Mouse (Mus musculus) cortical plate, adult 2 months (tissue): ENCODE data around the gene Rnf214. TPM values are rescaled to one million over a fixed set of nuclear protein-coding genes. Genes with fewer than 3 reads are reported as not detected.

Source experiments
- H3K27ac ChIP-seq: fragments of 200-500 bp; 2 replicates; pipeline ENCODE4 v1.5.1; 2012; ENCODE audit warnings: low read length, control low read depth, inconsistent platforms; ENCODE audit not compliant: insufficient read depth
- H3K4me1 ChIP-seq: fragments of 200-500 bp; 2 replicates; pipeline ENCODE4 v1.6.1; 2011; ENCODE audit warnings: low read length; ENCODE audit not compliant: control insufficient read depth, insufficient read depth
- H3K4me3 ChIP-seq: fragments of 200-500 bp; 2 replicates; pipeline ENCODE4 v1.5.1; 2011; ENCODE audit warnings: mild to moderate bottlenecking, low read length, control low read depth; ENCODE audit not compliant: insufficient read depth
- CTCF ChIP-seq: fragments of 200-500 bp; IDR thresholded peaks from 2 replicates; pipeline ENCODE4 v1.5.1; 2011; ENCODE audit warnings: mild to moderate bottlenecking, control low read depth, low read length; ENCODE audit not compliant: insufficient read depth; ENCODE audit errors: extremely low read depth
- POLR2A ChIP-seq: fragments of 200-500 bp; IDR thresholded peaks from 2 replicates; pipeline ENCODE4 v1.6.1; 2011; ENCODE audit warnings: mild to moderate bottlenecking, low read length, control low read depth; ENCODE audit not compliant: insufficient read depth; ENCODE audit errors: extremely low read depth
- polyA plus RNA-seq: library from polyadenylated mRNA; depleted of rRNA; stranded (reverse); fragments of >200 nt; gene quantifications from 2 replicates; pipeline ENCODE4 v1.2.3, GENCODE M21; 2012

The Rnf214 gene
- polyA plus RNA-seq, 1 experiment: 44.3 TPM

DNA sequence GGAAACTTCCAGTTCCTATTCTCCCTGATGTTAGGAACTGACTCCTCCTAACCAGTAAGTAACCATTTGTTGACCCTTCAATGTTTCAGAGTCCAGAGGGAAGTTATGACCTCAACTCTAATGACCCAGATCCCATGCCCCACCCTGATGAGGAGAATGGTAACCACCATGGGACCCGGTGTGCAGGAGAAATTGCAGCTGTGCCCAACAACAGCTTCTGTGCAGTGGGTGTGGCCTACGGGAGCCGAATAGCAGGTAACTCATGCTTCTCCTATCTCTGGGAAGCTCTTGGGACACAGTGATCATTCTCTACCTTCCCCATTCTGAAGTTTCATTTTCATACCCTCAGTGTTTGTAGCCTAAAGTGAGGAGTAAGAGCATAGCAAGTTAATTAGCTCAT lies 4.3 kb upstream of the Rnf214 start:
- TF ChIP-seq CTCF (no peak), POLR2A (no peak)
- Histone ChIP-seq H3K4me3 (no peak overlapping the region), H3K27ac (no peak overlapping the region), H3K4me1 (peaks cover 4% of the 10 kb centered on the region)

GRCm38 (mm10) chr9:45907078-45907428 lies 342 bp upstream of the Rnf214 start:
- Histone ChIP-seq H3K4me1 (peaks cover 4% of the 10 kb centered on the region), H3K4me3 (peak overlapping the region; percentile 82), H3K27ac (peak overlapping the region; percentile 100)
- TF ChIP-seq CTCF: no peak
- TF ChIP-seq POLR2A: no peak

- no peak overlapping the region for H3K27ac ChIP-seq
- TF ChIP-seq POLR2A (no peak), CTCF (no peak)
- peak overlapping the region; percentile 82 for H3K4me3 ChIP-seq
- H3K4me1 ChIP-seq: peaks cover 4% of the 10 kb centered on the region
Measured at GRCm38 (mm10) chr9:45905811-45906237, 887 bp downstream of the Rnf214 start.

GRCm38 (mm10) chr9:45905196-45905595 lies 1.5 kb downstream of the Rnf214 start:
- no peak overlapping the region for H3K27ac ChIP-seq
- H3K4me1 ChIP-seq: peaks cover 4% of the 10 kb centered on the region
- TF ChIP-seq CTCF (no peak), POLR2A (no peak)
- peak overlapping the region; percentile 82; the same call in 1 of the 2 replicates for H3K4me3 ChIP-seq

DNA sequence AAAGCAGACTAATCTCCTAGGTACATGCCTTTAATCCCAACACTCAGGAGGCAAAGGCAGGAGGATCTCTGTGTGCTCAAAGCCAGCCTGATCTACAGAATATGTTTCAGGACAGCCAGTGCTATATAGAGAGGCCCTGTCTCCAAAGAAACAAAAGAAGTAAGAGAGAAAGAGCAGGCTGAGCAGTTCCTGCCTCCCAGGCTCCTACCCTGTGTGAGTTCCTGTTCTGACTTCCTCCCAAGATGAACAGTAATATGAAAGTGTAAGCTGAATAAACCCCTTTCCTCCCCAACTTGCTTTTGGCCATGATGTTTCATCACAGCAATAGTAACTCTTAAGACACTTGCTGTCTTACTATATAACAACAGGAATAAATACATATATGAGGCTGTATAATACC lies 13.0 kb downstream of the Rnf214 start:
- H3K4me3 ChIP-seq: no peak overlapping the region
- no peak overlapping the region for H3K27ac ChIP-seq
- no peaks in the 10 kb centered on the region for H3K4me1 ChIP-seq
- TF ChIP-seq POLR2A (no peak), CTCF (no peak)

DNA sequence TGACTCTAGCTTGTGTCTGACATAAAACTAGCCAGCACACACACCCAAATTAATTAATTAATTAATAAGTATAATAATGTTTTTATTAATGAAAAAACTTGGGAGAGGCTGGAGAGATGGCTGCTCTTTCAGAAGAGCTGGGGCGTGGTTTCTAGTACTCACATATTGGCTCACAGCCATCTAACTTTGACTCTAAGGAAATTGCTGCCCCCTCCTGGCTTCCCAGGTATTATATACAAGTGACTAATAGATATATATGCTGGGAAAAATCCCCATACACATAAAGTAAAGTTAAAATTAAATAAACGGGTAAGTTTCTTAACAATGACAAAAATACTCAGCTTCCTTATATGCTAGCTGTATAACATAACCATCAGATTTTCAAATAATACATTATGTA lies 28.8 kb downstream of the Rnf214 start:
- TF ChIP-seq POLR2A (no peak), CTCF (no peak)
- Histone ChIP-seq H3K27ac (no peak overlapping the region), H3K4me1 (no peaks in the 10 kb centered on the region; the same call in 1 of the 2 replicates), H3K4me3 (no peak overlapping the region)

DNA sequence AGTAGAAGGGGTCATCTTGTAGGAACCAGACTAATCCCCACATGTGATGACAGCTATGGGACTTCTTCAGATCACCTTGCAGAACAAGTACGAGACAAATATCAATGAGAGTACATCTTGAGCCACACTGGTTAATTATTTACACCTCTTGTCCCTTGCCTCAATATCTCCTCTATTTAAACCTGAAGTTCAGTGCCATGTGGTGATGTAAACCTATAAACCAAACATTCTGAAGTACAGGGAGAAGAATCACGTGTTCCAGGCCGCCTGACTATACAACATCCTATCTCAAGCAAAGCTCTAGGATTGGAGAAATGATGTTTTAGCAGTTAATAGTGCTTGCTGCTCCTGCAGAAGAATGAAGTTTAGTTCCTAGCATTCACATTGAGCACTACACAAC lies 36.4 kb downstream of the Rnf214 start:
- TF ChIP-seq CTCF (no peak), POLR2A (no peak)
- H3K27ac ChIP-seq: no peak overlapping the region
- H3K4me3 ChIP-seq: no peak overlapping the region
- H3K4me1 ChIP-seq: no peaks in the 10 kb centered on the region

- H3K27ac ChIP-seq: no peak overlapping the region
- TF ChIP-seq POLR2A: no peak
- TF ChIP-seq CTCF: no peak
- H3K4me3 ChIP-seq: no peak overlapping the region
- no peaks in the 10 kb centered on the region for H3K4me1 ChIP-seq
Measured at GRCm38 (mm10) chr9:45869181-45869580, 37.5 kb downstream of the Rnf214 start.

GRCm38 (mm10) chr9:45861813-45862212 lies 44.9 kb downstream of the Rnf214 start:
- Histone ChIP-seq H3K4me1 (no peaks in the 10 kb centered on the region), H3K27ac (0 out of 2 replicates have a peak overlapping the region, but pooled peaks have one; percentile 7), H3K4me3 (no peak overlapping the region)
- TF ChIP-seq POLR2A (no peak), CTCF (no peak)

DNA sequence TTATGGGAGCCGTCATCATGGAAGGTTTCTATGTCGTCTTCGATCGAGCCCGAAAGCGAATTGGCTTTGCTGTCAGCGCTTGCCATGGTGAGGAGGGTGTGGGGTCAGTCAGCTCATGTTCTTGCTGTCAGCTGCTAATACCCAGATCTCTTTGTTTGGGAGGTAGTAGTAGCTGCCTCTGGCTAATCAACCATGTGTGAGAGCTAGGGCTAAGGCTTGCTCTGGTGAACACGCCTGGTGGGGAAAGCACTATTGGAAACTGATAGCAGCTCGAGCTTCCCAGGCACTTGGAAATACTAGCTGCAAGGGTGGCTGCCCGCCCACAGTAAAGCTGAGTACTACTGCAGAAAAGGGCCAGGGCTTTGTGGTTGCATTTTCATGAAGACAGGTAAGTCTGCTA lies 47.3 kb downstream of the Rnf214 start:
- Histone ChIP-seq H3K4me3 (no peak overlapping the region), H3K4me1 (no peaks in the 10 kb centered on the region), H3K27ac (no peak overlapping the region)
- TF ChIP-seq POLR2A: no peak
- TF ChIP-seq CTCF: no peak
